Mouse (Mus musculus): ENCODE measurements around the gene Dnaic2.

Gene Dnaic2

GRCm38 (mm10) chr11:114702311-114702995 lies 24.8 kb upstream of the Dnaic2 start:
- peak; percentile 51 for DNase-seq (ENCODE audit: low read depth)

- no peak for DNase-seq (ENCODE audit: low read depth)
These were observed 24.2 kb upstream of the Dnaic2 start for GRCm38 (mm10) chr11:114702996-114703361.

GRCm38 (mm10) chr11:114704071-114704913 lies 22.9 kb upstream of the Dnaic2 start:
- DNase-seq (ENCODE audit: low read depth), result no peak

- no peak for DNase-seq (ENCODE audit: low read depth)
These were observed 20.9 kb upstream of the Dnaic2 start for GRCm38 (mm10) chr11:114706358-114706757.

- DNase-seq (ENCODE audit: low read depth), result no peak
These were observed 15.8 kb upstream of the Dnaic2 start for GRCm38 (mm10) chr11:114711393-114711792.

GRCm38 (mm10) chr11:114711861-114712260 lies 15.3 kb upstream of the Dnaic2 start:
- no peak for DNase-seq (ENCODE audit: low read depth)

GRCm38 (mm10) chr11:114714526-114714925 lies 12.7 kb upstream of the Dnaic2 start:
- no peak for DNase-seq (ENCODE audit: low read depth)

- DNase-seq (ENCODE audit: low read depth), result no peak
These were observed 11.7 kb upstream of the Dnaic2 start for GRCm38 (mm10) chr11:114715531-114715930.

GRCm38 (mm10) chr11:114720535-114720934 lies 6.7 kb upstream of the Dnaic2 start:
- no peak for DNase-seq (ENCODE audit: low read depth)

GRCm38 (mm10) chr11:114722438-114722837 lies 4.8 kb upstream of the Dnaic2 start:
- DNase-seq (ENCODE audit: low read depth), result no peak

- DNase-seq (ENCODE audit: low read depth), result no peak
These were observed 4.2 kb upstream of the Dnaic2 start for GRCm38 (mm10) chr11:114723030-114723429.

GRCm38 (mm10) chr11:114724787-114725590 lies 2.2 kb upstream of the Dnaic2 start:
- DNase-seq (ENCODE audit: low read depth), result no peak

GRCm38 (mm10) chr11:114727826-114728186 lies 598 bp downstream of the Dnaic2 start:
- DNase-seq (ENCODE audit: low read depth), result no peak

GRCm38 (mm10) chr11:114728333-114728732 lies 1.1 kb downstream of the Dnaic2 start:
- DNase-seq (ENCODE audit: low read depth), result no peak

GRCm38 (mm10) chr11:114729832-114730363 lies 2.7 kb downstream of the Dnaic2 start:
- DNase-seq (ENCODE audit: low read depth), result no peak

- DNase-seq (ENCODE audit: low read depth), result no peak
These were observed 4.5 kb downstream of the Dnaic2 start for GRCm38 (mm10) chr11:114731711-114732110.

- DNase-seq (ENCODE audit: low read depth), result no peak
These were observed 5.7 kb downstream of the Dnaic2 start for GRCm38 (mm10) chr11:114732890-114733289.

- no peak for DNase-seq (ENCODE audit: low read depth)
These were observed 8.9 kb downstream of the Dnaic2 start for GRCm38 (mm10) chr11:114736111-114736510.

GRCm38 (mm10) chr11:114736913-114737624 lies 9.9 kb downstream of the Dnaic2 start:
- peak; percentile 41 for DNase-seq (ENCODE audit: low read depth)

- no peak for DNase-seq (ENCODE audit: low read depth)
These were observed 13.4 kb downstream of the Dnaic2 start for GRCm38 (mm10) chr11:114740598-114740997.

- no peak for DNase-seq (ENCODE audit: low read depth)
These were observed 14.2 kb downstream of the Dnaic2 start for GRCm38 (mm10) chr11:114741451-114741850.

GRCm38 (mm10) chr11:114745134-114745533 lies 17.9 kb downstream of the Dnaic2 start:
- peak; percentile 88 for DNase-seq (ENCODE audit: low read depth)
